Mouse (Mus musculus) intestine, embryonic 16.5 days (tissue): ENCODE results near the gene Utp4. TPM values are rescaled to one million over a fixed set of nuclear protein-coding genes. Genes with fewer than 3 reads are reported as not detected.

ENCODE experiments used
- ATAC-seq: fragments of 200-750 bp; cut with Nextera tagmentation; 2 replicates; pipeline ENCODE4 v1.8.0; 2017; ENCODE audit warnings: moderate TSS enrichment, moderate library complexity
- H3K27ac ChIP-seq: fragments of 300-500 bp; sonication (generic); 2 replicates; pipeline ENCODE4 v1.5.1; 2014; ENCODE audit warnings: mild to moderate bottlenecking, low read length
- H3K27me3 ChIP-seq: fragments of 300-500 bp; sonication (generic); replicated peaks from 2 replicates; pipeline ENCODE4 v1.6.1; 2014; ENCODE audit warnings: low read length, control low read depth, mixed read lengths; ENCODE audit not compliant: control insufficient read depth, insufficient read depth
- H3K36me3 ChIP-seq: fragments of 300-500 bp; sonication (generic); 2 replicates; pipeline ENCODE4 v1.6.1; 2014; ENCODE audit warnings: low read length, control low read depth; ENCODE audit not compliant: control insufficient read depth, insufficient read depth
- H3K4me1 ChIP-seq: fragments of 300-500 bp; sonication (generic); 2 replicates; pipeline ENCODE4 v1.6.1; 2014; ENCODE audit warnings: low read length, control low read depth, mixed read lengths; ENCODE audit not compliant: control insufficient read depth, insufficient read depth
- H3K4me2 ChIP-seq: fragments of 300-500 bp; sonication (generic); 2 replicates; pipeline ENCODE4 v1.6.1; 2014; ENCODE audit warnings: low read depth, low read length, control low read depth
- H3K4me3 ChIP-seq: fragments of 300-500 bp; sonication (generic); 2 replicates; pipeline ENCODE4 v1.5.1; 2014; ENCODE audit warnings: mild to moderate bottlenecking, low read length
- H3K9ac ChIP-seq: fragments of 300-500 bp; sonication (generic); 2 replicates; pipeline ENCODE4 v1.6.1; 2014; ENCODE audit warnings: low read depth, low read length
- H3K9me3 ChIP-seq: fragments of 300-500 bp; sonication (generic); 2 replicates; pipeline ENCODE4 v1.6.1; 2016; ENCODE audit warnings: low read length, control low read depth; ENCODE audit not compliant: control insufficient read depth
- WGBS: fragments of 180-500 bp; shearing (Covaris S2); extraction: QIAGEN DNeasy Blood & Tissue Kit; methylation state at CpG from one replicate; pipeline ENCODE4 v1.1.7; 2014; 5-methylcytosine and 5-hydroxymethylcytosine counted together
- polyA plus RNA-seq: library from polyadenylated mRNA; unstranded; fragments of >200 nt; fragmentation: Nextera tagmentation; extraction: Ambion mirVana; gene quantifications from 2 replicates; pipeline ENCODE4 v1.2.1, GENCODE M21; 2015

Utp4 gene
- polyA plus RNA-seq, 1 experiment from 2014 or later: 66.6 TPM

DNA sequence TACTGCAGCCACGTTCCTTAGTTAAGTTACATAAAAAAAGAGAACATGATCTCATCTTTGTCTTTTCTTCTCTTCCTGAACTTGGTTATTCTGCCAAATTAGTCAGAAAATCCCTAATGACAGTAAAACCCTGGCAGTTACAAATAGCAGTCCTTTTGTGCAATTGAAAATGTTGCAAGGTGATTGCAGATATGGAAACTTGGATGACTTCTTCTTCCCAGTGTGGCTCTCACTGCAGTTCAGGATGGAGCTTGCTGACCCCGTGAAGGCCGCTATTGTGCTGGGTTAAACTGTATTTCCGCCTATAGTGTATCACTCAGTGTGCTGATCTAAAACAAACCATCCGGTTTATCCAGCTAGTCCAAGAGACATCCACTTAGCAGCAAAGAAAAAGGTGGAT is 78.5 kb downstream of the Utp4 start:
- Histone ChIP-seq H3K4me3 (no peak overlapping the region), H3K9me3 (no peaks in the 10 kb centered on the region), H3K36me3 (no peaks in the 10 kb centered on the region), H3K27ac (no peak overlapping the region), H3K4me1 (peaks cover 3% of the 10 kb centered on the region; the same call in 1 of the 2 replicates), H3K9ac (no peak overlapping the region), H3K27me3 (no peaks in the 10 kb centered on the region), H3K4me2 (no peak overlapping the region)
- ATAC-seq: no peak
- 66% methylated on average over 5 of the region's 5 CpGs for WGBS

Other genes starting within 250 kb of the Utp4 start
- gene Tango6, start 210.6 kb upstream of the Utp4 start, polyA plus RNA-seq: 7.2 and 7.4 TPM in 2 replicates
- 0.09 and 0.28 TPM in 2 replicates for gene Has3, start 23.4 kb upstream of the Utp4 start, polyA plus RNA-seq
- 8.5 and 9.1 TPM in 2 replicates for gene Sntb2, start 42.1 kb downstream of the Utp4 start, polyA plus RNA-seq
- gene Vps4a, start 137.6 kb downstream of the Utp4 start, polyA plus RNA-seq: 53.9 and 56.9 TPM in 2 replicates
- gene Pdf, start 155.0 kb downstream of the Utp4 start, polyA plus RNA-seq: 47.1 and 47.7 TPM in 2 replicates
- 32.4 and 32.8 TPM in 2 replicates for gene Cog8, start 163.1 kb downstream of the Utp4 start, polyA plus RNA-seq
- gene Nip7, start 163.2 kb downstream of the Utp4 start, polyA plus RNA-seq: 73.5 and 85.9 TPM in 2 replicates
- gene Tmed6, start 172.0 kb downstream of the Utp4 start, polyA plus RNA-seq: 52.3 and 60.5 TPM in 2 replicates
- gene Terf2, start 202.9 kb downstream of the Utp4 start, polyA plus RNA-seq: 12.4 and 12.5 TPM in 2 replicates